Mouse (Mus musculus): Measurements from ENCODE around the gene Mapk1. TPM values are rescaled to one million over a fixed set of nuclear protein-coding genes. Genes with fewer than 3 reads are reported as not detected.

The Mapk1 gene
- polyA plus RNA-seq, 1 experiment = 166 TPM

DNA sequence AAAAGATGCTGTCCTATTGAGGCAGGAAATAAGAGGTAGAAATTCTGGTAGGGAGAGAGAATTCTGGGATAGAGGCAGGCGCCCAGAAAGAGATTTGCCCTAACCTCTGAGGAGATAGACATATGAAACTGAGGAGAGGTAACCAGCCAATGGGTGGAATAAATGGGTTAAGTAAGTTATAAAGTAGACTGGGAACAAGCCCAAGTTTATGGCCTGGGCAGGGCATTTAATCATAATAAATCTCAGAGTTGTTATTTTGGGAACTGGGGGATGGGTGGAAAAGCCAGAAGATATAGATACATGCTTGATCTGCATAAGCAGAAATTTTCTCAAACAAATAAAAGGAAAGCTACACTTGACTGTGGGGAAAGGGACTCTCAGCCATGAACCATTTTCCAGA is 79.2 kb downstream of the Mapk1 start:
- TF ChIP-seq CTCF (IDR thresholded peaks at IDR 0.05; ENCODE audit: borderline replicate concordance, extremely low read depth, insufficient read depth, insufficient read length) (no peak), POLR2A (IDR thresholded peaks at IDR 0.05; ENCODE audit: borderline replicate concordance, extremely low read depth, insufficient read depth, insufficient read length, poor library complexity, severe bottlenecking) (no peak)
- no peak for DNase-seq (ENCODE audit: low read depth)

GRCm38 (mm10) chr16:17067552-17067951 is 84.4 kb downstream of the Mapk1 start:
- no peak for DNase-seq (ENCODE audit: low read depth)
- TF ChIP-seq POLR2A (IDR thresholded peaks at IDR 0.05; ENCODE audit: borderline replicate concordance, extremely low read depth, insufficient read depth, insufficient read length, poor library complexity, severe bottlenecking) = no peak
- no peak for TF ChIP-seq CTCF (IDR thresholded peaks at IDR 0.05; ENCODE audit: borderline replicate concordance, extremely low read depth, insufficient read depth, insufficient read length)

DNA sequence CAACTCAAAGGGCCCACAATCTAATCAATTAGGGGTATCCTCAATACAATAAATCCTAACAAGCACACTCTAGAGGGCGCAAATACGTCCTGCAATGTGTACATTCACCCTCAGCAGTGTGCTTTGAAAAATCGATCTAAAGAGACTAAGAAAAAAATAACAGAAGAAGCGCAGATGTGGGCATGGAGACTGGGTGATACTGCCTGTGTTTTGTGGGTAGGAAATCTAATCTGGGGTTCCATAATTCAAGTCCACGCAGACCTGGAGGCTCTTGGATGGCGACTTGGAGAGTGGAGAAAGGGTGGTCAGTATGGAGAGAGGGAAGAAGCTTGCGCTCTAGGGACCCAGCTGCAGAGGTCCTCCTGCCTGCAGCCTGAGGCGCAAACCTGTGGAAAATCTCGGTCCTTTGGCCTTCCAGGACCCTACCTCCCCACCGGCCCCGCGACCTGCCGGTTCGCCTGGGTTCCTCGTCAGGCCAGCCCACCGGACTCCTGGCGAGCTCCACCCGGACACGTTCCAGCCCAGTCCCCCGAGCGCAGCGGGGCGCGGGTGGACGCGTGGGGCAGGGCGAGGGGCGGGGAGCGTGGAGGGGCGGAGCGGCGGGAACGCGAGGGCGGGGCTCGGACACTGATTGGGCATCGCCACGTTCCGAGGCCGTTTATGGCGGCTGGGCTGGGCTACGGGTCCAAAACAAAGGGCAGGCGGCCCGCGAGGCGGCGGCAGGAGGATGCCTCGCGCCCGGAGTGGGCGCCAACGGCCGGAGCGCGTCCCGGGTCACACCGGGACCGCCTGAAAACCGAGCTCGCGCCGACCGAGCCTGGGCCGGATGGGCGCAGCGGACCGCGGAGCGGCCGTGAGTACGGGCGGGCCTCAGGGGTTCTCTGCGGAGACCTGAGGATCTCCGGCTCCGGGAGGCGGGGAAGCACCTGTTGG is 86.6 kb downstream of the Mapk1 start, which contains the start of gene Ypel1:
Gene Ypel1 (plus strand): TSS at position 186 of the 933 bp plus-strand sequence.
- TF ChIP-seq CTCF (IDR thresholded peaks at IDR 0.05; ENCODE audit: borderline replicate concordance, extremely low read depth, insufficient read depth, insufficient read length) (peak; percentile 24; the same call in 1 of the 2 replicates), POLR2A (IDR thresholded peaks at IDR 0.05; ENCODE audit: borderline replicate concordance, extremely low read depth, insufficient read depth, insufficient read length, poor library complexity, severe bottlenecking) (peak; percentile 90)
- DNase-seq (ENCODE audit: low read depth) = peak; percentile 93

- DNase-seq (ENCODE audit: low read depth) = no peak
- TF ChIP-seq POLR2A (IDR thresholded peaks at IDR 0.05; ENCODE audit: borderline replicate concordance, extremely low read depth, insufficient read depth, insufficient read length, poor library complexity, severe bottlenecking) (no peak), CTCF (IDR thresholded peaks at IDR 0.05; ENCODE audit: borderline replicate concordance, extremely low read depth, insufficient read depth, insufficient read length) (no peak)
These were observed 87.5 kb downstream of the Mapk1 start for GRCm38 (mm10) chr16:17070716-17071115.

GRCm38 (mm10) chr16:17073000-17073399 is 89.8 kb downstream of the Mapk1 start:
- DNase-seq (ENCODE audit: low read depth) = no peak
- TF ChIP-seq POLR2A (IDR thresholded peaks at IDR 0.05; ENCODE audit: borderline replicate concordance, extremely low read depth, insufficient read depth, insufficient read length, poor library complexity, severe bottlenecking) = no peak
- no peak for TF ChIP-seq CTCF (IDR thresholded peaks at IDR 0.05; ENCODE audit: borderline replicate concordance, extremely low read depth, insufficient read depth, insufficient read length)

DNA sequence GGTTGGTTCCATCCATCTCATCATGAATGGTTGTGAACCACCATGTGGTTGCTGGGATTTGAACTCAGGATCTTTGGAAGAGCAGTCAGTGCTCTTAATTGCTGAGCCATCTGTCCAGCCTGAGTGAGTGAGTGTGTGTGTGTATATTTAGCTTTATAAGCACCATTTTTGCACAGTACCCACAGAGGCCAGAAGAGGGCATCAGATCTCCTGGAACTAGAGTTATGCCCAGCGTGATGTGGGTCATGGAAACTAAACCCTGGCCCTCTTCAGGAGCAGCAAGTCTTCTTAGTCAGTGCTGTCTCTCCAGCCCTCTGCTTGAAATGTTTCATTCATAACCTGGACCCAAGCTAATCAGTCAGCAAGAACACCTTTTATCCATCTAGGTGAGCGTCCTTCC is 93.1 kb downstream of the Mapk1 start:
- TF ChIP-seq CTCF (IDR thresholded peaks at IDR 0.05; ENCODE audit: borderline replicate concordance, extremely low read depth, insufficient read depth, insufficient read length) (no peak), POLR2A (IDR thresholded peaks at IDR 0.05; ENCODE audit: borderline replicate concordance, extremely low read depth, insufficient read depth, insufficient read length, poor library complexity, severe bottlenecking) (no peak)
- DNase-seq (ENCODE audit: low read depth) = no peak

GRCm38 (mm10) chr16:17076869-17077268 is 93.7 kb downstream of the Mapk1 start:
- no peak for DNase-seq (ENCODE audit: low read depth)
- TF ChIP-seq POLR2A (IDR thresholded peaks at IDR 0.05; ENCODE audit: borderline replicate concordance, extremely low read depth, insufficient read depth, insufficient read length, poor library complexity, severe bottlenecking) (no peak), CTCF (IDR thresholded peaks at IDR 0.05; ENCODE audit: borderline replicate concordance, extremely low read depth, insufficient read depth, insufficient read length) (no peak; the same call in 1 of the 2 replicates)

DNA sequence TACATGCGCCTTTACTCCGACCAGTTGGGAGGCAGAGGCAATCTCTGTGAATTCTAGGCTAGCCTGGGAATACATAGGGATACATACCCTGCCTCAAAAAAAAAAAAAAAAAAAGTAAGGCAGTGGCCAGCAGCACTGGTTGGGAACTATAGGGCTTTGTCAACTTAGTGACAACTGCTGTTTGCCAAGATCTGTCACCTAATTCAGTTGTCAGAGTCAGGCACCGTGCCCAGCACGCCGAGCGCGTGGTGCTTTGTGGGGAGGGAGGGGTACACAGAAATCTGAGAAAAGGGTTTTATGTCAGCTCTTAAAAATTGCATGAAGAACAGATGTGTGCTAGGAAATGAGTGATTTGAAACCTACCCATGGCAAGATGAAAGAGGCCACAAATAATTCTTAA is 94.9 kb downstream of the Mapk1 start:
- peak; percentile 82 for DNase-seq (ENCODE audit: low read depth)
- no peak for TF ChIP-seq POLR2A (IDR thresholded peaks at IDR 0.05; ENCODE audit: borderline replicate concordance, extremely low read depth, insufficient read depth, insufficient read length, poor library complexity, severe bottlenecking)
- TF ChIP-seq CTCF (IDR thresholded peaks at IDR 0.05; ENCODE audit: borderline replicate concordance, extremely low read depth, insufficient read depth, insufficient read length) = no peak

- DNase-seq (ENCODE audit: low read depth) = no peak
- no peak for TF ChIP-seq CTCF (IDR thresholded peaks at IDR 0.05; ENCODE audit: borderline replicate concordance, extremely low read depth, insufficient read depth, insufficient read length)
- no peak for TF ChIP-seq POLR2A (IDR thresholded peaks at IDR 0.05; ENCODE audit: borderline replicate concordance, extremely low read depth, insufficient read depth, insufficient read length, poor library complexity, severe bottlenecking)
These were observed 99.1 kb downstream of the Mapk1 start for GRCm38 (mm10) chr16:17082121-17082792.

GRCm38 (mm10) chr16:17085636-17086035 is 102.5 kb downstream of the Mapk1 start:
- no peak for DNase-seq (ENCODE audit: low read depth)
- no peak for TF ChIP-seq POLR2A (IDR thresholded peaks at IDR 0.05; ENCODE audit: borderline replicate concordance, extremely low read depth, insufficient read depth, insufficient read length, poor library complexity, severe bottlenecking)
- no peak for TF ChIP-seq CTCF (IDR thresholded peaks at IDR 0.05; ENCODE audit: borderline replicate concordance, extremely low read depth, insufficient read depth, insufficient read length)

- no peak for DNase-seq (ENCODE audit: low read depth)
- no peak for TF ChIP-seq POLR2A (IDR thresholded peaks at IDR 0.05; ENCODE audit: borderline replicate concordance, extremely low read depth, insufficient read depth, insufficient read length, poor library complexity, severe bottlenecking)
- TF ChIP-seq CTCF (IDR thresholded peaks at IDR 0.05; ENCODE audit: borderline replicate concordance, extremely low read depth, insufficient read depth, insufficient read length) = no peak
These were observed 103.1 kb downstream of the Mapk1 start for GRCm38 (mm10) chr16:17086241-17086640.
